Mouse (Mus musculus) kidney, embryonic 15.5 days (tissue): ENCODE measurements around the gene 6430628N08Rik. TPM values are rescaled to one million over a fixed set of nuclear protein-coding genes. Genes with fewer than 3 reads are reported as not detected.

ENCODE experiments used
- ATAC-seq: fragments of 200-750 bp; cut with Nextera tagmentation; replicated peaks from 2 replicates; pipeline ENCODE4 v1.8.0; 2017; ENCODE audit warnings: moderate TSS enrichment; ENCODE audit not compliant: low FRiP score
- H3K27ac ChIP-seq: fragments of 300-500 bp; sonication (generic); 2 replicates; pipeline ENCODE4 v1.5.1; 2015; ENCODE audit warnings: mild to moderate bottlenecking, inconsistent platforms
- H3K27me3 ChIP-seq: fragments of 300-500 bp; sonication (generic); 2 replicates; pipeline ENCODE4 v1.6.1; 2015; ENCODE audit warnings: inconsistent platforms
- H3K36me3 ChIP-seq: fragments of 300-500 bp; sonication (generic); 2 replicates; pipeline ENCODE4 v1.6.1; 2015; ENCODE audit warnings: inconsistent platforms
- H3K4me1 ChIP-seq: fragments of 300-500 bp; sonication (generic); 2 replicates; pipeline ENCODE4 v1.6.1; 2015; ENCODE audit warnings: inconsistent platforms
- H3K4me2 ChIP-seq: fragments of 300-500 bp; sonication (generic); 2 replicates; pipeline ENCODE4 v1.6.1; 2015; ENCODE audit warnings: moderate library complexity, mild to moderate bottlenecking, inconsistent platforms
- H3K4me3 ChIP-seq: fragments of 300-500 bp; sonication (generic); replicated peaks from 2 replicates; pipeline ENCODE4 v1.5.1; 2015; ENCODE audit warnings: mild to moderate bottlenecking, inconsistent platforms
- H3K9ac ChIP-seq: fragments of 300-500 bp; sonication (generic); 2 replicates; pipeline ENCODE4 v1.6.1; 2015; ENCODE audit warnings: mild to moderate bottlenecking, inconsistent platforms
- H3K9me3 ChIP-seq: fragments of 300-500 bp; sonication (generic); replicated peaks from 2 replicates; pipeline ENCODE4 v1.6.1; 2016; ENCODE audit warnings: inconsistent platforms
- WGBS: fragments of 180-500 bp; shearing (Covaris S2); methylation state at CpG from one replicate; pipeline ENCODE4 v1.1.7; 2015; ENCODE audit warnings: mixed read lengths; 5-methylcytosine and 5-hydroxymethylcytosine counted together
- polyA plus RNA-seq: library from polyadenylated mRNA; unstranded; fragments of >200 nt; fragmentation: Nextera tagmentation; extraction: Ambion mirVana; gene quantifications from 2 replicates; pipeline ENCODE4 v1.2.1, GENCODE M21; 2015

Gene 6430628N08Rik
- polyA plus RNA-seq, 1 experiment from 2014 or later, result not detected

- ATAC-seq, result peak; percentile 38; the same call in 1 of the 2 replicates
- Histone ChIP-seq H3K27me3 (peaks cover 51% of the 10 kb centered on the region), H3K4me1 (peaks cover 11% of the 10 kb centered on the region), H3K9ac (no peak overlapping the region), H3K27ac (no peak overlapping the region), H3K9me3 (no peaks in the 10 kb centered on the region), H3K36me3 (no peaks in the 10 kb centered on the region), H3K4me3 (peak overlapping the region; percentile 36), H3K4me2 (peak overlapping the region; percentile 70)
- WGBS, result 7% methylated on average over 6 of the region's 6 CpGs
These were observed 399 bp upstream of the 6430628N08Rik start for GRCm38 (mm10) chr4:115890066-115890465.

- no peak overlapping the region for H3K9ac ChIP-seq
- H3K27ac ChIP-seq, result no peak overlapping the region
- H3K27me3 ChIP-seq, result peaks cover 81% of the 10 kb centered on the region
- WGBS, result 23% methylated on average over 3 of the region's 3 CpGs
- ATAC-seq, result no peak
- peaks cover 20% of the 10 kb centered on the region for H3K4me1 ChIP-seq
- no peak overlapping the region for H3K4me3 ChIP-seq
- no peaks in the 10 kb centered on the region for H3K36me3 ChIP-seq
- H3K4me2 ChIP-seq, result no peak overlapping the region
- H3K9me3 ChIP-seq, result no peaks in the 10 kb centered on the region
These were observed 3.8 kb downstream of the 6430628N08Rik start for GRCm38 (mm10) chr4:115894281-115894680.

GRCm38 (mm10) chr4:115897901-115898631 lies 7.6 kb downstream of the 6430628N08Rik start:
- Histone ChIP-seq H3K4me3 (peak overlapping the region; percentile 46), H3K4me2 (peak overlapping the region; percentile 89), H3K36me3 (no peaks in the 10 kb centered on the region), H3K9me3 (no peaks in the 10 kb centered on the region), H3K9ac (peak overlapping the region; percentile 29), H3K27me3 (peaks cover 81% of the 10 kb centered on the region), H3K27ac (no peak overlapping the region), H3K4me1 (peaks cover 9% of the 10 kb centered on the region)
- ATAC-seq, result peak; percentile 61
- WGBS, result under 1% methylated on average over 56 of the region's 56 CpGs

GRCm38 (mm10) chr4:115902816-115903215 lies 12.4 kb downstream of the 6430628N08Rik start:
- no peak for ATAC-seq
- Histone ChIP-seq H3K27me3 (peaks cover 94% of the 10 kb centered on the region), H3K27ac (no peak overlapping the region), H3K4me3 (no peak overlapping the region), H3K4me1 (peaks cover 11% of the 10 kb centered on the region), H3K9ac (no peak overlapping the region), H3K36me3 (no peaks in the 10 kb centered on the region), H3K9me3 (no peaks in the 10 kb centered on the region), H3K4me2 (no peak overlapping the region)
- 19% methylated on average over 5 of the region's 5 CpGs for whole genome bisulfite sequencing

- H3K27ac ChIP-seq, result no peak overlapping the region
- WGBS, result 2% methylated on average over 12 of the region's 12 CpGs
- H3K27me3 ChIP-seq, result peaks cover 94% of the 10 kb centered on the region
- H3K9me3 ChIP-seq, result no peaks in the 10 kb centered on the region
- H3K4me3 ChIP-seq, result no peak overlapping the region
- ATAC-seq, result peak; percentile 72
- H3K36me3 ChIP-seq, result no peaks in the 10 kb centered on the region
- no peak overlapping the region for H3K9ac ChIP-seq
- H3K4me1 ChIP-seq, result 0 out of 2 replicates have a peak, but pooled peaks cover 6% of the 10 kb centered on the region
- no peak overlapping the region for H3K4me2 ChIP-seq
These were observed 13.9 kb downstream of the 6430628N08Rik start for GRCm38 (mm10) chr4:115904375-115904774.

- ATAC-seq, result no peak
- Histone ChIP-seq H3K9me3 (no peaks in the 10 kb centered on the region), H3K4me3 (no peak overlapping the region), H3K9ac (no peak overlapping the region), H3K36me3 (no peaks in the 10 kb centered on the region), H3K27ac (no peak overlapping the region), H3K27me3 (peaks cover 90% of the 10 kb centered on the region), H3K4me2 (no peak overlapping the region), H3K4me1 (0 out of 2 replicates have a peak, but pooled peaks cover 6% of the 10 kb centered on the region)
- WGBS, result 16% methylated on average over 7 of the region's 7 CpGs
These were observed 15.2 kb downstream of the 6430628N08Rik start for GRCm38 (mm10) chr4:115905701-115906100.

- no peak overlapping the region for H3K4me3 ChIP-seq
- no peak for ATAC-seq
- no peak overlapping the region for H3K9ac ChIP-seq
- WGBS, result 81% methylated on average over 3 of the region's 3 CpGs
- H3K9me3 ChIP-seq, result no peaks in the 10 kb centered on the region
- no peaks in the 10 kb centered on the region for H3K36me3 ChIP-seq
- no peak overlapping the region for H3K4me2 ChIP-seq
- H3K27ac ChIP-seq, result no peak overlapping the region
- peaks cover 90% of the 10 kb centered on the region for H3K27me3 ChIP-seq
- H3K4me1 ChIP-seq, result peaks cover 9% of the 10 kb centered on the region; the same call in 1 of the 2 replicates
These were observed 16.3 kb downstream of the 6430628N08Rik start for GRCm38 (mm10) chr4:115906791-115907190.

GRCm38 (mm10) chr4:115907994-115908393 lies 17.5 kb downstream of the 6430628N08Rik start:
- Histone ChIP-seq H3K4me3 (no peak overlapping the region), H3K4me1 (peaks cover 10% of the 10 kb centered on the region; the same call in 1 of the 2 replicates), H3K36me3 (no peaks in the 10 kb centered on the region), H3K27me3 (peaks cover 93% of the 10 kb centered on the region), H3K9ac (no peak overlapping the region), H3K4me2 (no peak overlapping the region), H3K27ac (no peak overlapping the region), H3K9me3 (no peaks in the 10 kb centered on the region)
- 69% methylated on average over 1 of the region's 1 CpGs for WGBS
- ATAC-seq, result no peak

- H3K27me3 ChIP-seq, result peaks cover 91% of the 10 kb centered on the region
- no peak for ATAC-seq
These were observed 18.2 kb downstream of the 6430628N08Rik start for GRCm38 (mm10) chr4:115908641-115909040.

GRCm38 (mm10) chr4:115911586-115911985 lies 21.1 kb downstream of the 6430628N08Rik start:
- Histone ChIP-seq H3K9me3 (no peaks in the 10 kb centered on the region), H3K9ac (no peak overlapping the region), H3K36me3 (no peaks in the 10 kb centered on the region), H3K4me1 (peaks cover 6% of the 10 kb centered on the region; the same call in 1 of the 2 replicates), H3K4me3 (no peak overlapping the region), H3K27me3 (peaks cover 87% of the 10 kb centered on the region), H3K27ac (no peak overlapping the region), H3K4me2 (no peak overlapping the region)
- WGBS, result 11% methylated on average over 4 of the region's 4 CpGs
- ATAC-seq, result peak; percentile 46; the same call in 1 of the 2 replicates

More at GRCm38 (mm10) chr4:115908641-115909040, 18.2 kb downstream of the 6430628N08Rik start:
- Histone ChIP-seq H3K9me3 (no peaks in the 10 kb centered on the region), H3K36me3 (no peaks in the 10 kb centered on the region), H3K27ac (no peak overlapping the region), H3K9ac (no peak overlapping the region), H3K4me2 (no peak overlapping the region), H3K4me3 (no peak overlapping the region), H3K4me1 (peaks cover 10% of the 10 kb centered on the region; the same call in 1 of the 2 replicates)
- 20% methylated on average over 7 of the region's 7 CpGs for WGBS

GRCm38 (mm10) chr4:115919911-115920310 lies 29.4 kb downstream of the 6430628N08Rik start:
- no peak overlapping the region for H3K9ac ChIP-seq
- 0 out of 2 replicates have a peak, but pooled peaks cover 3% of the 10 kb centered on the region for H3K4me1 ChIP-seq
- H3K27ac ChIP-seq, result no peak overlapping the region
- peak; percentile 50 for ATAC-seq
- no peak overlapping the region for H3K4me2 ChIP-seq
- no peaks in the 10 kb centered on the region for H3K36me3 ChIP-seq
- H3K9me3 ChIP-seq, result no peaks in the 10 kb centered on the region
- H3K27me3 ChIP-seq, result peaks cover 98% of the 10 kb centered on the region
- no peak overlapping the region for H3K4me3 ChIP-seq
- WGBS, result 55% methylated on average over 16 of the region's 16 CpGs

GRCm38 (mm10) chr4:115922688-115923087 lies 32.2 kb downstream of the 6430628N08Rik start:
- no peak overlapping the region for H3K4me3 ChIP-seq
- no peaks in the 10 kb centered on the region for H3K9me3 ChIP-seq
- no peak overlapping the region for H3K9ac ChIP-seq
- peaks cover 98% of the 10 kb centered on the region for H3K27me3 ChIP-seq
- H3K36me3 ChIP-seq, result no peaks in the 10 kb centered on the region
- no peak for ATAC-seq
- no peak overlapping the region for H3K27ac ChIP-seq
- H3K4me2 ChIP-seq, result no peak overlapping the region
- 0 out of 2 replicates have a peak, but pooled peaks cover 3% of the 10 kb centered on the region for H3K4me1 ChIP-seq
- 86% methylated on average over 5 of the region's 5 CpGs for WGBS
